Mouse (Mus musculus): ENCODE data around the gene D430019H16Rik.

DNA sequence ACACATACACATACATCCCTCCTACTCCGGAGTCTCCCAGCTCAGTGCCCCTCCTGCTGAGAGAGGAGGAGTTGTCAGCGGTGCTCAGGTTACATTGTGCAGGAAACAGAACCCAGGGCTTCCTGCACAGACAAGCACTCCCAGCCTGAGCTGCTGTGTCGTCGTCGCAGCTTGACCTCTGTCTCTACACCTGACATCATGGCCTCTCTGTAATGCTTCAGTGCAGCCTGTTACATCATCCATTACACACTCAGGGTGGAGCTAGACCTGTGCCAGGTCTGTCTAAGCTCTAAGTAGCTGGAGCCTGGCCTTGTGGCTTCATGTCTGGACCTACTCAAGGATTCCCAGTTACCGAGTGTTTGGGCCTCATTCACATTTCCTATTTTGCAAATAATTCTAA, 33.2 kb upstream of the D430019H16Rik start:
- TF ChIP-seq CTCF (IDR thresholded peaks at IDR 0.05; ENCODE audit: borderline replicate concordance, extremely low read depth, insufficient read depth, insufficient read length): no peak
- no peak for TF ChIP-seq POLR2A (IDR thresholded peaks at IDR 0.05; ENCODE audit: borderline replicate concordance, extremely low read depth, insufficient read depth, insufficient read length, poor library complexity, severe bottlenecking)

Data from brain, embryonic 14.5 days (tissue).